Mouse (Mus musculus): Measurements from ENCODE around the gene Ppp1r13l. TPM values are rescaled to one million over a fixed set of nuclear protein-coding genes. Genes with fewer than 3 reads are reported as not detected.
A peak's percentile ranks its signal among the peaks of the same experiment; 100 is the strongest.

Ppp1r13l gene
- total RNA-seq, 2 experiments from 2014 or later = 1.7 to 2.9 TPM

GRCm38 (mm10) chr7:19332709-19333352 is 26.7 kb upstream of the Ppp1r13l start:
- intact Hi-C loops (cut with DNase I; ENCODE audit: low total_unique reads) = no loop called here
- DNase-seq = peak; percentile 82

- DNase-seq = no peak
- intact Hi-C loops (cut with DNase I; ENCODE audit: low total_unique reads) = no loop called here
These were observed 24.0 kb upstream of the Ppp1r13l start for GRCm38 (mm10) chr7:19335583-19335982.

- DNase-seq = no peak
- intact Hi-C loops (cut with DNase I; ENCODE audit: low total_unique reads) = no loop called here
These were observed 22.4 kb upstream of the Ppp1r13l start for GRCm38 (mm10) chr7:19337122-19337521.

- intact Hi-C loops (cut with DNase I; ENCODE audit: low total_unique reads) = no loop called here
- no peak for DNase-seq
These were observed 21.5 kb upstream of the Ppp1r13l start for GRCm38 (mm10) chr7:19338060-19338459.

- no peak for DNase-seq
- intact Hi-C loops (cut with DNase I; ENCODE audit: low total_unique reads) = no loop called here
These were observed 21.0 kb upstream of the Ppp1r13l start for GRCm38 (mm10) chr7:19338596-19338995.

- DNase-seq = no peak
- intact Hi-C loops (cut with DNase I; ENCODE audit: low total_unique reads) = loop anchor here (10.0 kb wide), 1 partner anchor 106 kb away; no protein-coding TSS in a partner anchor
These were observed 18.3 kb upstream of the Ppp1r13l start for GRCm38 (mm10) chr7:19341250-19341649.

GRCm38 (mm10) chr7:19341761-19342409 is 17.7 kb upstream of the Ppp1r13l start:
- DNase-seq = peak; percentile 67
- intact Hi-C loops (cut with DNase I; ENCODE audit: low total_unique reads) = loop anchor here (2.0 to 10.0 kb wide), 2 partner anchors 41 to 107 kb away; no protein-coding TSS in a partner anchor

- peak; percentile 82 for DNase-seq
These were observed 17.0 kb upstream of the Ppp1r13l start for GRCm38 (mm10) chr7:19342481-19343027.

GRCm38 (mm10) chr7:19343210-19343808 is 16.2 kb upstream of the Ppp1r13l start:
- intact Hi-C loops (cut with DNase I; ENCODE audit: low total_unique reads) = loop anchor here (2.0 to 10.0 kb wide), 2 partner anchors 43 to 109 kb away; no protein-coding TSS in a partner anchor
- DNase-seq = peak; percentile 65

More at GRCm38 (mm10) chr7:19342481-19343027, 17.0 kb upstream of the Ppp1r13l start:
- intact Hi-C loops (cut with DNase I; ENCODE audit: low total_unique reads) = loop anchor here (2.0 to 10.0 kb wide), 2 partner anchors 42 to 108 kb away; no protein-coding TSS in a partner anchor

- intact Hi-C loops (cut with DNase I; ENCODE audit: low total_unique reads) = loop anchor here (10.0 kb wide), 1 partner anchor 110 kb away; no protein-coding TSS in a partner anchor
- DNase-seq = no peak
These were observed 15.2 kb upstream of the Ppp1r13l start, which contains the start of gene Ercc1 for GRCm38 (mm10) chr7:19344237-19344847. Ercc1 (plus strand) TSS chr7:19344778.

- intact Hi-C loops (cut with DNase I; ENCODE audit: low total_unique reads) = loop anchor here (10.0 kb wide), 1 partner anchor 110 kb away; no protein-coding TSS in a partner anchor
- peak; percentile 91 for DNase-seq
These were observed 14.5 kb upstream of the Ppp1r13l start for GRCm38 (mm10) chr7:19344938-19345471.

GRCm38 (mm10) chr7:19349188-19349915 is 10.2 kb upstream of the Ppp1r13l start:
- intact Hi-C loops (cut with DNase I; ENCODE audit: low total_unique reads) = loop anchor here (10.0 kb wide), 1 partner anchor 115 kb away; no protein-coding TSS in a partner anchor
- DNase-seq = no peak

- intact Hi-C loops (cut with DNase I; ENCODE audit: low total_unique reads) = no loop called here
- DNase-seq = no peak
These were observed 9.3 kb upstream of the Ppp1r13l start for GRCm38 (mm10) chr7:19350221-19350620.

- intact Hi-C loops (cut with DNase I; ENCODE audit: low total_unique reads) = no loop called here
- DNase-seq = no peak
These were observed 4.6 kb upstream of the Ppp1r13l start for GRCm38 (mm10) chr7:19354991-19355390.

GRCm38 (mm10) chr7:19356311-19356710 is 3.2 kb upstream of the Ppp1r13l start:
- intact Hi-C loops (cut with DNase I; ENCODE audit: low total_unique reads) = no loop called here
- no peak for DNase-seq

- no peak for DNase-seq
- intact Hi-C loops (cut with DNase I; ENCODE audit: low total_unique reads) = no loop called here
These were observed 1.9 kb upstream of the Ppp1r13l start for GRCm38 (mm10) chr7:19357381-19358375.

GRCm38 (mm10) chr7:19358634-19359033 is 915 bp upstream of the Ppp1r13l start:
- no peak for DNase-seq
- intact Hi-C loops (cut with DNase I; ENCODE audit: low total_unique reads) = no loop called here
